Mouse (Mus musculus) hindbrain, embryonic 10.5 days (tissue): ENCODE data around the gene Ttc34. TPM values are rescaled to one million over a fixed set of nuclear protein-coding genes. Genes with fewer than 3 reads are reported as not detected.

Experiments used
- DNase-seq: peaks from one replicate; pipeline ENCODE4 v3.0.0-alpha.2; 2017; ENCODE audit warnings: low spot score
- H3K27ac ChIP-seq: fragments of 300-500 bp; sonication (generic); 2 replicates; pipeline ENCODE4 v1.5.1; 2016; ENCODE audit warnings: mild to moderate bottlenecking, moderate library complexity
- H3K27me3 ChIP-seq: fragments of 300-500 bp; sonication (generic); 2 replicates; pipeline ENCODE4 v1.6.1; 2016; ENCODE audit warnings: mild to moderate bottlenecking; ENCODE audit not compliant: poor library complexity, insufficient read depth, severe bottlenecking
- H3K36me3 ChIP-seq: fragments of 300-500 bp; sonication (generic); 2 replicates; pipeline ENCODE4 v1.6.1; 2016; ENCODE audit warnings: mild to moderate bottlenecking, moderate library complexity
- H3K4me1 ChIP-seq: fragments of 300-500 bp; sonication (generic); replicated peaks from 2 replicates; pipeline ENCODE4 v1.6.1; 2016; ENCODE audit warnings: mild to moderate bottlenecking
- H3K4me3 ChIP-seq: fragments of 300-500 bp; sonication (generic); 2 replicates; pipeline ENCODE4 v1.5.1; 2016; ENCODE audit warnings: mild to moderate bottlenecking, moderate library complexity
- H3K9me3 ChIP-seq: fragments of 300-500 bp; sonication (generic); 2 replicates; pipeline ENCODE4 v1.6.1; 2016; ENCODE audit warnings: mild to moderate bottlenecking, moderate library complexity
- WGBS: fragments of 180-500 bp; shearing (Covaris S2); methylation state at CpG from one replicate; pipeline ENCODE4 v1.1.7; 2016; 5-methylcytosine and 5-hydroxymethylcytosine counted together
- polyA plus RNA-seq: library from polyadenylated mRNA; unstranded; fragments of >200 nt; fragmentation: Nextera tagmentation; extraction: Ambion mirVana; gene quantifications from 2 replicates; pipeline ENCODE4 v1.2.1, GENCODE M21; 2016

The Ttc34 gene
- polyA plus RNA-seq, 1 experiment from 2014 or later, result 0.65 TPM

GRCm38 (mm10) chr4:154910606-154911522, 73.6 kb downstream of the Ttc34 start:
- H3K9me3 ChIP-seq, result no peaks in the 10 kb centered on the region
- no peak for DNase-seq
- peak overlapping the region; percentile 47 for H3K27ac ChIP-seq
- peaks cover 31% of the 10 kb centered on the region for H3K4me1 ChIP-seq
- WGBS, result 18% methylated on average over 15 of the region's 15 CpGs
- no peaks in the 10 kb centered on the region for H3K27me3 ChIP-seq
- H3K36me3 ChIP-seq, result no peaks in the 10 kb centered on the region
- no peak overlapping the region for H3K4me3 ChIP-seq

DNA sequence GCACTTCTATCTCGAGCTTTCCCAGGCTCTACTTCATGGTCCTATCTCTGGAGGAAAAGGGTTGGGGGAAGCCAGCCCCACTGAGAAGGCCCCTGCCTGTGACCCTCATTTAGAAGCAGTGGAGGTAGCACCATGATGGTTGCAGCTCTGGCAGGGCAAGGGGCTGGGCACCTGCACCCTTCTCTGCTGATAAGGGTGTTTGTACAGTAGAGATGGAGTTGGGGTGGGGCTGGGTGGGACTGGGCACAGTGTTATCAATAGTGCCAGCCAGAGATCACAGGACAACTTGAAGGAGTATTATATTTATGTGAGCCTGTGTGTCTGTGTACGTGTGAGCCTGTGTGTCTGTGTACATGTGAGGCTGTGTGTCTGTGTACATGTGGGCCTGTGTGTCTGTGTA, 74.4 kb downstream of the Ttc34 start:
- WGBS, result 75% methylated on average over 2 of the region's 2 CpGs
- no peaks in the 10 kb centered on the region for H3K36me3 ChIP-seq
- H3K4me1 ChIP-seq, result peaks cover 31% of the 10 kb centered on the region
- no peaks in the 10 kb centered on the region for H3K9me3 ChIP-seq
- no peak for DNase-seq
- no peaks in the 10 kb centered on the region for H3K27me3 ChIP-seq
- H3K4me3 ChIP-seq, result no peak overlapping the region
- peak overlapping the region; percentile 47 for H3K27ac ChIP-seq

DNA sequence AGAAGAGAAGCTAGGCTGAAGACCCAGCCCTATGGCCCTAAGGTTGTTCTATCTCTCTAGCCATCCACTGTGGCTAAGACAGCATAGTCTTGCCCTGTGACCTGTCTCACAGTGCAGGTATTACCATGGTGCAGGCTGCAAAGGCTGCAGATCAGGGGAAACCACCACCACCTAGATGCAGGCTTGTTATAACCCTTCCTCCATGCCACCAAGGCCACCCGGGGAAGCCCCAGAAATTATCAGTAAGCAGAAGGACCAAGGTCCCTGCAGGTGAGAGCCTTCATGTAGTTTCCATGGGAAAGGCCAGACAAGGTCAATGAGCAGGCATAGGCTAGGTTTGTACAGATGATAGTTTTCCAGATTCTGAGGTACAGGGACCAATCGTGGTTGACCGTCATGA, 76.6 kb downstream of the Ttc34 start:
- no peak overlapping the region for H3K27ac ChIP-seq
- no peaks in the 10 kb centered on the region for H3K27me3 ChIP-seq
- no peaks in the 10 kb centered on the region for H3K36me3 ChIP-seq
- peaks cover 25% of the 10 kb centered on the region for H3K4me1 ChIP-seq
- WGBS, result 93% methylated on average over 3 of the region's 3 CpGs
- no peaks in the 10 kb centered on the region for H3K9me3 ChIP-seq
- no peak for DNase-seq
- no peak overlapping the region for H3K4me3 ChIP-seq

- peaks cover 25% of the 10 kb centered on the region for H3K4me1 ChIP-seq
These were observed 77.0 kb downstream of the Ttc34 start for GRCm38 (mm10) chr4:154914252-154914651.

GRCm38 (mm10) chr4:154914707-154915106, 77.4 kb downstream of the Ttc34 start:
- H3K4me3 ChIP-seq, result no peak overlapping the region
- no peaks in the 10 kb centered on the region for H3K36me3 ChIP-seq
- H3K9me3 ChIP-seq, result no peaks in the 10 kb centered on the region
- WGBS, result 80% methylated on average over 3 of the region's 3 CpGs
- no peak for DNase-seq
- no peak overlapping the region for H3K27ac ChIP-seq
- peaks cover 25% of the 10 kb centered on the region for H3K4me1 ChIP-seq
- no peaks in the 10 kb centered on the region for H3K27me3 ChIP-seq

More at GRCm38 (mm10) chr4:154914252-154914651, 77.0 kb downstream of the Ttc34 start:
- WGBS, result 97% methylated on average over 4 of the region's 4 CpGs
- no peaks in the 10 kb centered on the region for H3K27me3 ChIP-seq
- H3K36me3 ChIP-seq, result no peaks in the 10 kb centered on the region
- no peak overlapping the region for H3K4me3 ChIP-seq
- no peak overlapping the region for H3K27ac ChIP-seq
- DNase-seq, result no peak
- H3K9me3 ChIP-seq, result no peaks in the 10 kb centered on the region

GRCm38 (mm10) chr4:154915286-154915685, 78.0 kb downstream of the Ttc34 start:
- H3K27ac ChIP-seq, result no peak overlapping the region
- H3K4me1 ChIP-seq, result peaks cover 22% of the 10 kb centered on the region
- 89% methylated on average over 10 of the region's 10 CpGs for WGBS
- no peak overlapping the region for H3K4me3 ChIP-seq
- no peaks in the 10 kb centered on the region for H3K27me3 ChIP-seq
- no peak for DNase-seq
- no peaks in the 10 kb centered on the region for H3K9me3 ChIP-seq
- no peaks in the 10 kb centered on the region for H3K36me3 ChIP-seq

GRCm38 (mm10) chr4:154916662-154917061, 79.4 kb downstream of the Ttc34 start:
- Histone ChIP-seq H3K27me3 (no peaks in the 10 kb centered on the region), H3K4me1 (peaks cover 8% of the 10 kb centered on the region), H3K27ac (no peak overlapping the region), H3K9me3 (no peaks in the 10 kb centered on the region), H3K4me3 (no peak overlapping the region), H3K36me3 (no peaks in the 10 kb centered on the region)
- no peak for DNase-seq
- 91% methylated on average over 4 of the region's 4 CpGs for WGBS

Other genes with a start within 250 kb of the Ttc34 start
- 15.3 and 23.5 TPM in 2 replicates for gene Prdm16, start 200.6 kb upstream of the Ttc34 start, polyA plus RNA-seq
- not detected in 2 replicates for gene Actrt2, start 169.6 kb upstream of the Ttc34 start, polyA plus RNA-seq
- 0.31 and 0.68 TPM in 2 replicates for gene Mmel1, start 32.1 kb downstream of the Ttc34 start, polyA plus RNA-seq
- gene Fam213b, start 61.7 kb downstream of the Ttc34 start, polyA plus RNA-seq, result 47.4 and 51.5 TPM in 2 replicates
- gene Tnfrsf14, start 91.1 kb downstream of the Ttc34 start, polyA plus RNA-seq, result 0.43 and 0.87 TPM in 2 replicates
- gene Hes5, start 123.5 kb downstream of the Ttc34 start, polyA plus RNA-seq, result 534 and 601 TPM in 2 replicates
- 39.9 and 46.5 TPM in 2 replicates for gene Pank4, start 126.7 kb downstream of the Ttc34 start, polyA plus RNA-seq
- gene Plch2, start 219.3 kb downstream of the Ttc34 start, polyA plus RNA-seq, result 2.1 and 2.6 TPM in 2 replicates
- 19.9 and 21.4 TPM in 2 replicates for gene Pex10, start 229.6 kb downstream of the Ttc34 start, polyA plus RNA-seq
- gene Rer1, start 248.9 kb downstream of the Ttc34 start, polyA plus RNA-seq, result 138 and 144 TPM in 2 replicates
- 4.4 and 6.0 TPM in 2 replicates for gene Morn1, start 249.1 kb downstream of the Ttc34 start, polyA plus RNA-seq